Mouse (Mus musculus): ENCODE measurements around the gene Olfr12. TPM values are rescaled to one million over a fixed set of nuclear protein-coding genes. Genes with fewer than 3 reads are reported as not detected.

Gene Olfr12
- polyA plus RNA-seq, 1 experiment from 2014 or later, result not detected

GRCm38 (mm10) chr1:92653179-92653578, 35.6 kb downstream of the Olfr12 start:
- Histone ChIP-seq H3K9me3 (no peaks in the 10 kb centered on the region), H3K36me3 (no peaks in the 10 kb centered on the region), H3K4me1 (replicated peaks) (peaks cover 2% of the 10 kb centered on the region; the same call in 1 of the 2 replicates), H3K4me2 (no peak overlapping the region), H3K27ac (no peak overlapping the region), H3K4me3 (replicated peaks) (no peak overlapping the region), H3K9ac (replicated peaks) (no peak overlapping the region), H3K27me3 (peaks cover 3% of the 10 kb centered on the region; the same call in 1 of the 2 replicates)
- ATAC-seq (ENCODE audit: insufficient number of reproducible peaks, insufficient read depth, low FRiP score, low TSS enrichment, low read depth), result no peak
- 90% methylated on average over 3 of the region's 3 CpGs for WGBS

GRCm38 (mm10) chr1:92654676-92655075, 37.1 kb downstream of the Olfr12 start:
- no peaks in the 10 kb centered on the region for H3K36me3 ChIP-seq
- no peaks in the 10 kb centered on the region for H3K9me3 ChIP-seq
- H3K4me2 ChIP-seq, result no peak overlapping the region
- H3K4me1 ChIP-seq (replicated peaks), result no peaks in the 10 kb centered on the region
- H3K27me3 ChIP-seq, result 0 out of 2 replicates have a peak, but pooled peaks cover 3% of the 10 kb centered on the region
- H3K4me3 ChIP-seq (replicated peaks), result no peak overlapping the region
- ATAC-seq (ENCODE audit: insufficient number of reproducible peaks, insufficient read depth, low FRiP score, low TSS enrichment, low read depth), result no peak
- H3K9ac ChIP-seq (replicated peaks), result no peak overlapping the region
- 79% methylated on average over 2 of the region's 2 CpGs for WGBS
- no peak overlapping the region for H3K27ac ChIP-seq

GRCm38 (mm10) chr1:92657025-92657820, 39.6 kb downstream of the Olfr12 start:
- no peak for ATAC-seq (ENCODE audit: insufficient number of reproducible peaks, insufficient read depth, low FRiP score, low TSS enrichment, low read depth)

GRCm38 (mm10) chr1:92659392-92659791, 41.8 kb downstream of the Olfr12 start:
- H3K27me3 ChIP-seq, result no peaks in the 10 kb centered on the region
- H3K9me3 ChIP-seq, result no peaks in the 10 kb centered on the region
- no peak for ATAC-seq (ENCODE audit: insufficient number of reproducible peaks, insufficient read depth, low FRiP score, low TSS enrichment, low read depth)
- H3K27ac ChIP-seq, result no peak overlapping the region
- H3K4me2 ChIP-seq, result no peak overlapping the region
- H3K36me3 ChIP-seq, result no peaks in the 10 kb centered on the region
- WGBS, result 71% methylated on average over 5 of the region's 5 CpGs
- H3K9ac ChIP-seq (replicated peaks), result no peak overlapping the region
- no peaks in the 10 kb centered on the region for H3K4me1 ChIP-seq (replicated peaks)
- H3K4me3 ChIP-seq (replicated peaks), result no peak overlapping the region

More at GRCm38 (mm10) chr1:92657025-92657820, 39.6 kb downstream of the Olfr12 start:
- H3K9ac ChIP-seq (replicated peaks), result no peak overlapping the region
- WGBS, result 60% methylated on average over 11 of the region's 11 CpGs
- H3K27me3 ChIP-seq, result no peaks in the 10 kb centered on the region
- H3K4me1 ChIP-seq (replicated peaks), result no peaks in the 10 kb centered on the region
- H3K36me3 ChIP-seq, result no peaks in the 10 kb centered on the region
- H3K4me2 ChIP-seq, result no peak overlapping the region
- H3K9me3 ChIP-seq, result no peaks in the 10 kb centered on the region
- no peak overlapping the region for H3K27ac ChIP-seq
- H3K4me3 ChIP-seq (replicated peaks), result no peak overlapping the region

GRCm38 (mm10) chr1:92667106-92667505, 49.5 kb downstream of the Olfr12 start:
- 79% methylated on average over 6 of the region's 6 CpGs for WGBS
- ATAC-seq (ENCODE audit: insufficient number of reproducible peaks, insufficient read depth, low FRiP score, low TSS enrichment, low read depth), result no peak
- H3K27me3 ChIP-seq, result no peaks in the 10 kb centered on the region
- no peaks in the 10 kb centered on the region for H3K9me3 ChIP-seq
- H3K9ac ChIP-seq (replicated peaks), result no peak overlapping the region
- H3K4me2 ChIP-seq, result no peak overlapping the region
- H3K4me1 ChIP-seq (replicated peaks), result peaks cover 6% of the 10 kb centered on the region; the same call in 1 of the 2 replicates
- H3K27ac ChIP-seq, result no peak overlapping the region
- no peak overlapping the region for H3K4me3 ChIP-seq (replicated peaks)
- no peaks in the 10 kb centered on the region for H3K36me3 ChIP-seq

GRCm38 (mm10) chr1:92669430-92669829, 51.8 kb downstream of the Olfr12 start:
- H3K27me3 ChIP-seq, result no peaks in the 10 kb centered on the region
- H3K27ac ChIP-seq, result no peak overlapping the region
- WGBS, result 92% methylated on average over 3 of the region's 3 CpGs
- no peak for ATAC-seq (ENCODE audit: insufficient number of reproducible peaks, insufficient read depth, low FRiP score, low TSS enrichment, low read depth)
- H3K36me3 ChIP-seq, result no peaks in the 10 kb centered on the region
- peaks cover 12% of the 10 kb centered on the region; the same call in 1 of the 2 replicates for H3K4me1 ChIP-seq (replicated peaks)
- no peak overlapping the region for H3K9ac ChIP-seq (replicated peaks)
- H3K9me3 ChIP-seq, result no peaks in the 10 kb centered on the region
- H3K4me2 ChIP-seq, result no peak overlapping the region
- H3K4me3 ChIP-seq (replicated peaks), result no peak overlapping the region

GRCm38 (mm10) chr1:92671326-92671725, 53.7 kb downstream of the Olfr12 start:
- Histone ChIP-seq H3K27me3 (0 out of 2 replicates have a peak, but pooled peaks cover 2% of the 10 kb centered on the region), H3K9ac (replicated peaks) (no peak overlapping the region), H3K9me3 (no peaks in the 10 kb centered on the region), H3K4me2 (no peak overlapping the region), H3K27ac (no peak overlapping the region), H3K4me3 (replicated peaks) (no peak overlapping the region), H3K36me3 (no peaks in the 10 kb centered on the region), H3K4me1 (replicated peaks) (0 out of 2 replicates have a peak, but pooled peaks cover 6% of the 10 kb centered on the region)
- WGBS, result 88% methylated on average over 4 of the region's 4 CpGs
- no peak for ATAC-seq (ENCODE audit: insufficient number of reproducible peaks, insufficient read depth, low FRiP score, low TSS enrichment, low read depth)

Other genes starting within 250 kb of the Olfr12 start
- gene Ndufa10, start 143.9 kb upstream of the Olfr12 start, polyA plus RNA-seq (2016; fragmentation: Nextera tagmentation; extraction: Ambion mirVana), result 248 and 257 TPM in 2 replicates
- not detected in 2 replicates for gene Olfr1416, start 132.7 kb upstream of the Olfr12 start, polyA plus RNA-seq (2016; fragmentation: Nextera tagmentation; extraction: Ambion mirVana)
- not detected in 2 replicates for gene Olfr1415, start 121.7 kb upstream of the Olfr12 start, polyA plus RNA-seq (2016; fragmentation: Nextera tagmentation; extraction: Ambion mirVana)
- not detected in 2 replicates for gene Olfr1414, start 99.1 kb upstream of the Olfr12 start, polyA plus RNA-seq (2016; fragmentation: Nextera tagmentation; extraction: Ambion mirVana)
- not detected in 2 replicates for gene Olfr1413, start 46.5 kb upstream of the Olfr12 start, polyA plus RNA-seq (2016; fragmentation: Nextera tagmentation; extraction: Ambion mirVana)
- gene Olfr1412, start 32.0 kb upstream of the Olfr12 start, polyA plus RNA-seq (2016; fragmentation: Nextera tagmentation; extraction: Ambion mirVana), result not detected in 2 replicates
- gene Olfr1411, start 23.4 kb upstream of the Olfr12 start, polyA plus RNA-seq (2016; fragmentation: Nextera tagmentation; extraction: Ambion mirVana), result not detected in 2 replicates
- not detected in 2 replicates for gene Olfr1410, start 12.0 kb upstream of the Olfr12 start, polyA plus RNA-seq (2016; fragmentation: Nextera tagmentation; extraction: Ambion mirVana)
- 362 and 363 TPM in 2 replicates for gene Cops9, start 24.2 kb downstream of the Olfr12 start, polyA plus RNA-seq (2016; fragmentation: Nextera tagmentation; extraction: Ambion mirVana)
- not detected in 2 replicates for gene Otos, start 31.1 kb downstream of the Olfr12 start, polyA plus RNA-seq (2016; fragmentation: Nextera tagmentation; extraction: Ambion mirVana)
- 82.2 and 87.9 TPM in 2 replicates for gene Gpc1, start 213.9 kb downstream of the Olfr12 start, polyA plus RNA-seq (2016; fragmentation: Nextera tagmentation; extraction: Ambion mirVana)